Mouse (Mus musculus) midbrain, embryonic 10.5 days (tissue): ENCODE measurements around the gene Clip3. TPM values are rescaled to one million over a fixed set of nuclear protein-coding genes. Genes with fewer than 3 reads are reported as not detected.

Experiments
- DNase-seq: peaks from one replicate; pipeline ENCODE4 v3.0.0-alpha.2; 2017; ENCODE audit warnings: low spot score
- H3K27ac ChIP-seq: fragments of 300-500 bp; sonication (generic); replicated peaks from 2 replicates; pipeline ENCODE4 v1.5.1; 2016; ENCODE audit warnings: mild to moderate bottlenecking
- H3K27me3 ChIP-seq: fragments of 300-500 bp; sonication (generic); 2 replicates; pipeline ENCODE4 v1.6.1; 2016; ENCODE audit warnings: low read depth, mild to moderate bottlenecking; ENCODE audit not compliant: poor library complexity, severe bottlenecking
- H3K36me3 ChIP-seq: fragments of 300-500 bp; sonication (generic); 2 replicates; pipeline ENCODE4 v1.6.1; 2016; ENCODE audit warnings: mild to moderate bottlenecking, moderate library complexity
- H3K4me1 ChIP-seq: fragments of 300-500 bp; sonication (generic); 2 replicates; pipeline ENCODE4 v1.6.1; 2016
- H3K4me3 ChIP-seq: fragments of 300-500 bp; sonication (generic); 2 replicates; pipeline ENCODE4 v1.5.1; 2016; ENCODE audit warnings: mild to moderate bottlenecking, moderate library complexity
- H3K9me3 ChIP-seq: fragments of 300-500 bp; sonication (generic); replicated peaks from 2 replicates; pipeline ENCODE4 v1.6.1; 2016; ENCODE audit warnings: mild to moderate bottlenecking
- WGBS: fragments of 180-500 bp; shearing (Covaris S2); methylation state at CpG from one replicate; pipeline ENCODE4 v1.1.7; 2016; 5-methylcytosine and 5-hydroxymethylcytosine counted together
- polyA plus RNA-seq: library from polyadenylated mRNA; unstranded; fragments of >200 nt; fragmentation: Nextera tagmentation; extraction: Ambion mirVana; gene quantifications from 2 replicates; pipeline ENCODE4 v1.2.1, GENCODE M21; 2016

Gene Clip3
- polyA plus RNA-seq, 1 experiment from 2014 or later, result 54.9 TPM

DNA sequence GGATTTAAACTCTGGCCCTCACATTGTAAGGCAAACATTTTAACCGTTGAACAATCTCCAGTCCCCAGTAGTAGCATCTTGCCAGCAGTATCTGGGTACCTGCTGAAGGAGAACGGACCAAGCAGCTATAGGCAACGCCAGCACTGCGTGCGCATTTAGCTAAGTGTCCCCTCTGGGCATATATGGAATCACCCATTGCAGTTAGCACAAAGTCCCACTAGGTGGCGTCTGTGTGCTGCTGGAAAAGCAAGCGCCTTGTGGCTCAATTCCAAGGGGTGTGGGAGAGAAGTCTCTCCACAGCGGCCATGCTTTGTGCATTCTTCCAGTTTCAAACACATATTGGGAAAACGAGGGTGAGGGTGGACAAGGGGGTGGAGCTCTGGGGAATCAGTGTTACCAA is 44.9 kb downstream of the Clip3 start:
- H3K9me3 ChIP-seq, result no peaks in the 10 kb centered on the region
- H3K27ac ChIP-seq, result no peak overlapping the region
- peak; percentile 85 for DNase-seq
- WGBS, result 4% methylated on average over 9 of the region's 9 CpGs
- peaks cover 37% of the 10 kb centered on the region for H3K27me3 ChIP-seq
- no peaks in the 10 kb centered on the region for H3K36me3 ChIP-seq
- H3K4me3 ChIP-seq, result no peak overlapping the region
- peaks cover 9% of the 10 kb centered on the region for H3K4me1 ChIP-seq

DNA sequence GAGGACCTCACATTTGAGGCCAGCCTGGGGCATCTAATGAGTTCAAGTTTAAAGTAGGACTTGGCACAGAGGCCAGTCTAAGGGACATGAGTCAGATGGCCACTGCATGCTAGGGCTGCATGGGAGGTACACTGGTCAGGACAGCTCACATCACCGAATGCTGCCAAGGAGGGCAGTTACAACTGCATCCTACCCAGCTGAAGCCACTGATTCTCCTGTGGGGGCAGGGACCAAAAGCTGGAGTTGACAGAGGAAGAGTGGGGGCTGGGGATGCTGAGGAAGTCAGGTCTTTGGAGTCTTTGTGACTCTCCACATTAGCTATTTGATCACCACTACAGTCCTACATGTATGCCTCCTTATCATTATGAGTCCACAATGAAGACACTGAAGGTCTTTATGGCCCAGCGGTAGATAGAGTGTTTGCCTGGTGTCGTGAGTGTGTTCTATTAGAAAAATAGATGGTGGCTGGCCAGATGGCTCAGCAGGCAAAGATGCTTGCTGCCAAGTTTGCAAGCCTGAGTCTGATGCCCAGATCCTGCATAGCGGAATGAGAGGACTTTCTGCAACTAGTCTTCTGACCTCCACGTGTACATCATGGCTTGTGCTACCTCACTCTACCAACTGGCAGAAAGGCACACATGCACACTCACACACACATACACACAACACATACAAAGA is 48.0 kb downstream of the Clip3 start:
- H3K36me3 ChIP-seq, result no peaks in the 10 kb centered on the region
- no peak overlapping the region for H3K27ac ChIP-seq
- H3K4me3 ChIP-seq, result no peak overlapping the region
- WGBS, result 77% methylated on average over 5 of the region's 5 CpGs
- H3K27me3 ChIP-seq, result peaks cover 15% of the 10 kb centered on the region
- no peaks in the 10 kb centered on the region for H3K4me1 ChIP-seq
- no peaks in the 10 kb centered on the region for H3K9me3 ChIP-seq
- DNase-seq, result no peak

DNA sequence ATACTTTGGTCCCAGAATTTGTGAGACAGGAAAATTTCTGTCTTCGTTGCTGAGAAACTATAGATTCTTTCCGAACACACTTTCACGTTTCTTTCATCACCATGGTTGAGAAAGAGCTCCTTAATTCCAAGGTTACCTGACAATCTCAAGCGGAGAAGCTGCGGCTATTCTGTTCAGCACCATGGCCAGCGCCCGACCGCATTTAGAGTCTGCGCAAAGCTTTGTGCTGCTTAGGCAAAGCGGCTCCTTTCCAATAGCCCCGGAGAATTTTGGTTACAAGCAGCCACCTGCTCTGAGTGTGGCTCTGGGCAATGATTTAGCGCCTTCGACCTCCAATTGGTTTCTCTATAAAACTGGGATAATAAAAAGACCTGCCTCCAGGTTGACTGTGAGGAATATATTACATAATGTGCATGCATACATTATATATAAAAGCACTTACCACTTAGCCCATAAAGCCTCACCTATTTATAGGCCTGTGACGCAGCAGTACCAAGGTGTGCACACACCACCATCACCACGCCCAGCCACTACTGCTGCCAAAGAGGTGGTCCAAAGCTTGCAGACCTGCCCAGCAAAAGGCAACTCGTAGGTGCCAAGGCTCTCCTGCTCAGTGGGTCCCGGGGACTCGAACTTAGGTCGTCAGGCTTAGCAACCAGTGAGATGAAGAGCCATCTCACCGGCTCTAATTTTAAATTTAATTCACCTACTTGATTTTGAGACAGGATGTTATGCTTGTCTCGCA is 55.3 kb downstream of the Clip3 start:
- H3K9me3 ChIP-seq, result no peaks in the 10 kb centered on the region
- peak; percentile 70 for DNase-seq
- H3K4me3 ChIP-seq, result no peak overlapping the region
- peaks cover 5% of the 10 kb centered on the region for H3K4me1 ChIP-seq
- no peak overlapping the region for H3K27ac ChIP-seq
- H3K27me3 ChIP-seq, result peaks cover 33% of the 10 kb centered on the region
- no peaks in the 10 kb centered on the region for H3K36me3 ChIP-seq
- 29% methylated on average over 21 of the region's 21 CpGs for WGBS

DNA sequence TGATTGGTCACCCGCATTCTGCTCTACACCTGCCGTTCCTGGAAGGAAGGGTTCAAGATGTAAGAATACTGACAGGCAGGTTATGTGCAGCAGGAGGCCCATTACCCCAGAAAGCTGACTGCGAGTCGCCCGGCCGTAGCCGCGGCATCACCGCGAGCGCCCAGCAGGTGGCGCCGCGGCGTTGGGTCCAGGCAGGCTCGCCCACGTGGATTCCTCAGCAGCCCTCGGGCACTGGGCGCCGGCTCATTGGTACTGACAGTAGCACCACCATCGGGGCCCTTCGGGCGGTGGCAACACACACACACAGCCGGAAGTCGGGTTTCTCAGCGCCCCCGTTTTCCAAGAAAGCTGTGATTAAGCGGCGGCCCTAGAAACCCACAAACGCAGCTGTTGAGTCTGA is 56.3 kb downstream of the Clip3 start:
- 2% methylated on average over 30 of the region's 30 CpGs for WGBS
- Histone ChIP-seq H3K4me3 (peak overlapping the region; percentile 18; the same call in 1 of the 2 replicates), H3K9me3 (no peaks in the 10 kb centered on the region), H3K36me3 (no peaks in the 10 kb centered on the region), H3K27me3 (peaks cover 33% of the 10 kb centered on the region), H3K27ac (no peak overlapping the region), H3K4me1 (peaks cover 5% of the 10 kb centered on the region)
- DNase-seq, result peak; percentile 68

DNA sequence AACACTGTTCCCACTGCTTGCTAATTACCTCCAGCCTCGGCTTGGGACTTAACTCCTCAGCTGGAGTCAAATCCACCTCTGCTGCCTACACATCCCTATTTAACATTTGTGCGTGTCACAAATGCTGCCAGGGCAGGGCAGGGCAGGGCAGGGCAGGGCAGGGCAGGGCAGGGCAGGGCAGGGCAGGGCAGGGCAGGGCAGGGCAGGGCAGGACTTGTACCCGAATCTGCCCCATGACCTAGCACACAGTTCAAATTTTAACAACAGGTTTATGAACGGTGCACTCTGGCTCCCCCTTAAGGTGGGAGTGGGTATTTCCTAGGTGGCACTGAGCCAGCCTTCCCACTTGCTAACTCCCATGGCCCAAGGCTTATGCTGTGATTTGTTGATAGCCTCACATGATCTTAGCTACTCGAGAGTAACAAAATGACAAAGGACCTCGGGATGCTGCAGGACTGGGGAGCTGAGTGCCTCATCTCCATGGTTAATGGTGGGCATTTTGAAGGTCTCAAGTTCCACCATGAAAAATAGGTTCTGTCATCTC is 61.8 kb downstream of the Clip3 start:
- no peak overlapping the region for H3K4me3 ChIP-seq
- H3K27ac ChIP-seq, result no peak overlapping the region
- no peaks in the 10 kb centered on the region for H3K9me3 ChIP-seq
- DNase-seq, result peak; percentile 66
- peaks cover 24% of the 10 kb centered on the region for H3K36me3 ChIP-seq
- 24% methylated on average over 6 of the region's 6 CpGs for WGBS
- peaks cover 26% of the 10 kb centered on the region for H3K4me1 ChIP-seq
- peaks cover 14% of the 10 kb centered on the region for H3K27me3 ChIP-seq

DNA sequence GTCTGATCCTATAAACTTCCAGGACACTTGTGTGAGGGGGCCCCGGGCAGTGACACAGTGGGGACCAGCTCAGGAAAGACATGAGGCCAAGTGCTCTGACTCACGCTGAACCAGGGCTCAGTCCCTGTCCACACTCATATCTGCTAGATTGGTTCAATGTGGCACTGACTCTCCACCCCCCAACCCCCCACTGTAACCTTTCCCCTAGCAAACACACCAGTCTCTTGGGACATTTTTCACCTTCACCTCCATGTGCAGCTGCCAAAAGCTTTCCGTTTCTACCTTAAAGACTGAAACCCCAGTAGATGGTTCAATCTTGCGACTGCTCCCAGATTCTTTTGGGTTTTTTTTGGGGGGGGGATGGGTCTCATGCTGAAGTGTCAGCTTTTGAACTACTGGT is 62.5 kb downstream of the Clip3 start:
- H3K27me3 ChIP-seq, result peaks cover 7% of the 10 kb centered on the region
- H3K4me1 ChIP-seq, result peaks cover 32% of the 10 kb centered on the region
- no peaks in the 10 kb centered on the region for H3K9me3 ChIP-seq
- 78% methylated on average over 4 of the region's 4 CpGs for WGBS
- peaks cover 27% of the 10 kb centered on the region for H3K36me3 ChIP-seq
- no peak overlapping the region for H3K4me3 ChIP-seq
- DNase-seq, result no peak
- H3K27ac ChIP-seq, result no peak overlapping the region

Other genes with a start within 250 kb of the Clip3 start
- 4.1 and 4.4 TPM in 2 replicates for gene Zfp14, start 240.3 kb upstream of the Clip3 start, polyA plus RNA-seq
- gene Zfp82, start 218.8 kb upstream of the Clip3 start, polyA plus RNA-seq, result 6.8 and 9.2 TPM in 2 replicates
- 1.3 and 2.2 TPM in 2 replicates for gene Gm26920, start 201.3 kb upstream of the Clip3 start, polyA plus RNA-seq
- 14.3 and 18.5 TPM in 2 replicates for gene Zfp566, start 201.2 kb upstream of the Clip3 start, polyA plus RNA-seq
- 113 and 116 TPM in 2 replicates for gene Zfp260, start 197.0 kb upstream of the Clip3 start, polyA plus RNA-seq
- 10.6 and 13.0 TPM in 2 replicates for gene Zfp382, start 169.8 kb upstream of the Clip3 start, polyA plus RNA-seq
- 17.0 and 21.2 TPM in 2 replicates for gene Zfp146, start 122.0 kb upstream of the Clip3 start, polyA plus RNA-seq
- gene Cox7a1, start 107.6 kb upstream of the Clip3 start, polyA plus RNA-seq, result 4.1 and 7.2 TPM in 2 replicates
- 52.1 and 55.5 TPM in 2 replicates for gene Capns1, start 92.9 kb upstream of the Clip3 start, polyA plus RNA-seq
- 155 and 162 TPM in 2 replicates for gene Polr2i, start 59.8 kb upstream of the Clip3 start, polyA plus RNA-seq
- 274 and 283 TPM in 2 replicates for gene Tbcb, start 59.5 kb upstream of the Clip3 start, polyA plus RNA-seq
- gene Ovol3, start 56.0 kb upstream of the Clip3 start, polyA plus RNA-seq, result not detected in 2 replicates
- gene Thap8, start 11.6 kb upstream of the Clip3 start, polyA plus RNA-seq, result 0.32 and 0.55 TPM in 2 replicates
- gene Wdr62, start 11.3 kb upstream of the Clip3 start, polyA plus RNA-seq, result 18.0 and 21.6 TPM in 2 replicates
- 95.4 and 96.9 TPM in 2 replicates for gene Alkbh6, start 17.0 kb downstream of the Clip3 start, polyA plus RNA-seq
- 13.7 and 14.8 TPM in 2 replicates for gene Syne4, start 23.1 kb downstream of the Clip3 start, polyA plus RNA-seq
- gene E130208F15Rik, start 30.0 kb downstream of the Clip3 start, polyA plus RNA-seq, result 2.6 and 4.6 TPM in 2 replicates
- gene Sdhaf1, start 32.2 kb downstream of the Clip3 start, polyA plus RNA-seq, result 19.3 and 22.5 TPM in 2 replicates
- gene Lrfn3, start 71.0 kb downstream of the Clip3 start, polyA plus RNA-seq, result 5.4 and 6.2 TPM in 2 replicates
- gene Tyrobp, start 122.0 kb downstream of the Clip3 start, polyA plus RNA-seq, result 15.7 and 19.6 TPM in 2 replicates
- 0.35 TPM in 1 of 2 replicates, not detected in the other for gene Hcst, start 128.1 kb downstream of the Clip3 start, polyA plus RNA-seq
- 1.4 and 1.5 TPM in 2 replicates for gene Nfkbid, start 130.0 kb downstream of the Clip3 start, polyA plus RNA-seq
- gene Aplp1, start 153.8 kb downstream of the Clip3 start, polyA plus RNA-seq, result 69.6 and 124 TPM in 2 replicates
- gene Kirrel2, start 166.0 kb downstream of the Clip3 start, polyA plus RNA-seq, result 1.7 and 1.9 TPM in 2 replicates
- gene Nphs1, start 166.6 kb downstream of the Clip3 start, polyA plus RNA-seq, result 0.16 and 0.23 TPM in 2 replicates
- not detected in 2 replicates for gene Prodh2, start 201.9 kb downstream of the Clip3 start, polyA plus RNA-seq
- gene Arhgap33, start 243.3 kb downstream of the Clip3 start, polyA plus RNA-seq, result 36.6 and 62.0 TPM in 2 replicates